Mouse (Mus musculus) stomach, postnatal 0 days (tissue): ENCODE measurements around the gene Ap1g1. TPM values are rescaled to one million over a fixed set of nuclear protein-coding genes. Genes with fewer than 3 reads are reported as not detected.

Experiments used
- ATAC-seq: fragments of 200-750 bp; cut with Nextera tagmentation; 2 replicates; pipeline ENCODE4 v1.8.0; 2017; ENCODE audit not compliant: low FRiP score, low TSS enrichment
- DNase-seq: peaks from one replicate; pipeline ENCODE4 v3.0.0-alpha.2; 2016; ENCODE audit warnings: low spot score
- H3K27ac ChIP-seq: fragments of 300-500 bp; sonication (generic); replicated peaks from 2 replicates; pipeline ENCODE4 v1.5.1; 2014; ENCODE audit warnings: mild to moderate bottlenecking, control low read depth
- H3K27me3 ChIP-seq: fragments of 300-500 bp; sonication (generic); 2 replicates; pipeline ENCODE4 v1.6.1; 2014; ENCODE audit warnings: low read length; ENCODE audit not compliant: control insufficient read depth, insufficient read depth
- H3K36me3 ChIP-seq: fragments of 300-500 bp; sonication (generic); 2 replicates; pipeline ENCODE4 v1.6.1; 2014; ENCODE audit warnings: low read length, mixed read lengths; ENCODE audit not compliant: control insufficient read depth, insufficient read depth
- H3K4me1 ChIP-seq: fragments of 300-500 bp; sonication (generic); replicated peaks from 2 replicates; pipeline ENCODE4 v1.6.1; 2014; ENCODE audit warnings: antibody characterized with exemption; ENCODE audit not compliant: control insufficient read depth, insufficient read depth
- H3K4me2 ChIP-seq: fragments of 300-500 bp; sonication (generic); replicated peaks from 2 replicates; pipeline ENCODE4 v1.6.1; 2014; ENCODE audit warnings: low read depth, mild to moderate bottlenecking, control low read depth, moderate library complexity
- H3K4me3 ChIP-seq: fragments of 300-500 bp; sonication (generic); 2 replicates; pipeline ENCODE4 v1.5.1; 2014; ENCODE audit warnings: low read depth, low read length, control low read depth
- H3K9ac ChIP-seq: fragments of 300-500 bp; sonication (generic); 2 replicates; pipeline ENCODE4 v1.6.1; 2014; ENCODE audit warnings: mild to moderate bottlenecking, low read length, control low read depth, mixed read lengths
- H3K9me3 ChIP-seq: fragments of 300-500 bp; sonication (generic); 2 replicates; pipeline ENCODE4 v1.6.1; 2016; ENCODE audit warnings: low read length; ENCODE audit not compliant: control insufficient read depth
- CTCF ChIP-seq: IDR thresholded peaks from 2 replicates; pipeline ENCODE4 v1.5.1; 2016; ENCODE audit warnings: antibody characterized with exemption, low read depth, mild to moderate bottlenecking, moderate library complexity
- EP300 ChIP-seq: optimal IDR thresholded peaks from 2 replicates; pipeline ENCODE3; 2016; ENCODE audit warnings: antibody characterized with exemption
- WGBS: fragments of 180-500 bp; shearing (Covaris S2); extraction: QIAGEN DNeasy Blood & Tissue Kit; methylation state at CpG from one replicate; pipeline ENCODE4 v1.1.7; 2014; 5-methylcytosine and 5-hydroxymethylcytosine counted together
- polyA plus RNA-seq: library from polyadenylated mRNA; unstranded; fragments of >200 nt; fragmentation: Nextera tagmentation; extraction: Ambion mirVana; gene quantifications from 2 replicates; pipeline ENCODE4 v1.2.1, GENCODE M21; 2015

Gene Ap1g1
- polyA plus RNA-seq, 1 experiment from 2014 or later, result 20.2 TPM

- H3K36me3 ChIP-seq, result peaks cover 6% of the 10 kb centered on the region; the same call in 1 of the 2 replicates
- ATAC-seq, result no peak
- H3K4me3 ChIP-seq, result no peak overlapping the region
- no peak overlapping the region for H3K27ac ChIP-seq
- DNase-seq, result no peak
- 96% methylated on average over 3 of the region's 3 CpGs for WGBS
- H3K4me2 ChIP-seq, result no peak overlapping the region
- TF ChIP-seq CTCF (no peak), EP300 (no peak)
- H3K9ac ChIP-seq, result no peak overlapping the region
- no peaks in the 10 kb centered on the region for H3K27me3 ChIP-seq
- no peaks in the 10 kb centered on the region for H3K9me3 ChIP-seq
- no peaks in the 10 kb centered on the region for H3K4me1 ChIP-seq
Measured at GRCm38 (mm10) chr8:109906907-109907306, 128.6 kb downstream of the Ap1g1 start.

- no peak overlapping the region for H3K9ac ChIP-seq
- no peak overlapping the region for H3K4me3 ChIP-seq
- no peaks in the 10 kb centered on the region for H3K9me3 ChIP-seq
- TF ChIP-seq EP300, result no peak
- TF ChIP-seq CTCF, result no peak
- no peak overlapping the region for H3K4me2 ChIP-seq
- ATAC-seq (no peak), DNase-seq (no peak)
- 94% methylated on average over 4 of the region's 4 CpGs for WGBS
- no peak overlapping the region for H3K27ac ChIP-seq
- peaks cover 6% of the 10 kb centered on the region; the same call in 1 of the 2 replicates for H3K36me3 ChIP-seq
- H3K4me1 ChIP-seq, result no peaks in the 10 kb centered on the region
- no peaks in the 10 kb centered on the region for H3K27me3 ChIP-seq
Measured at GRCm38 (mm10) chr8:109907376-109907775, 129.0 kb downstream of the Ap1g1 start.

Other genes with a start within 250 kb of the Ap1g1 start
- gene Dhx38, start 212.7 kb upstream of the Ap1g1 start, polyA plus RNA-seq, result 7.0 and 7.2 TPM in 2 replicates
- gene Txnl4b, start 212.7 kb upstream of the Ap1g1 start, polyA plus RNA-seq, result 16.3 and 16.7 TPM in 2 replicates
- gene Hp, start 199.4 kb upstream of the Ap1g1 start, polyA plus RNA-seq, result 5.0 and 8.4 TPM in 2 replicates
- gene Dhodh, start 169.9 kb upstream of the Ap1g1 start, polyA plus RNA-seq, result 19.9 and 20.5 TPM in 2 replicates
- 0.08 TPM in 1 of 2 replicates, not detected in the other for gene Pkd1l3, start 164.0 kb upstream of the Ap1g1 start, polyA plus RNA-seq
- gene Ist1, start 85.3 kb upstream of the Ap1g1 start, polyA plus RNA-seq, result 96.0 and 103 TPM in 2 replicates
- gene Zfp821, start 73.0 kb upstream of the Ap1g1 start, polyA plus RNA-seq, result 12.2 and 13.6 TPM in 2 replicates
- gene Atxn1l, start 40.8 kb upstream of the Ap1g1 start, polyA plus RNA-seq, result 2.7 and 2.8 TPM in 2 replicates
- gene Phlpp2, start 90.0 kb downstream of the Ap1g1 start, polyA plus RNA-seq, result 0.53 and 0.81 TPM in 2 replicates
- gene Marveld3, start 183.6 kb downstream of the Ap1g1 start, polyA plus RNA-seq, result 3.2 and 4.1 TPM in 2 replicates
- 0.12 and 0.18 TPM in 2 replicates for gene Tat, start 211.9 kb downstream of the Ap1g1 start, polyA plus RNA-seq